Mouse (Mus musculus): ENCODE data around the gene Sgpp2. TPM values are rescaled to one million over a fixed set of nuclear protein-coding genes. Genes with fewer than 3 reads are reported as not detected.

Sgpp2 gene
- total RNA-seq, 2 experiments from 2014 or later: 0.08 TPM; not detected in 1

GRCm38 (mm10) chr1:78433472-78433871 lies 123.3 kb downstream of the Sgpp2 start:
- intact Hi-C loops (cut with DNase I; ENCODE audit: low total_unique reads): no loop called here
- DNase-seq: no peak

- no peak for DNase-seq
- intact Hi-C loops (cut with DNase I; ENCODE audit: low total_unique reads): no loop called here
Observed at GRCm38 (mm10) chr1:78435967-78436366, 125.8 kb downstream of the Sgpp2 start.

GRCm38 (mm10) chr1:78436445-78436844 lies 126.3 kb downstream of the Sgpp2 start:
- DNase-seq: no peak

GRCm38 (mm10) chr1:78437150-78437549 lies 127.0 kb downstream of the Sgpp2 start:
- DNase-seq: no peak
- intact Hi-C loops (cut with DNase I; ENCODE audit: low total_unique reads): no loop called here

More at GRCm38 (mm10) chr1:78436445-78436844, 126.3 kb downstream of the Sgpp2 start:
- intact Hi-C loops (cut with DNase I; ENCODE audit: low total_unique reads): no loop called here

GRCm38 (mm10) chr1:78440716-78441115 lies 130.6 kb downstream of the Sgpp2 start:
- no peak for DNase-seq
- intact Hi-C loops (cut with DNase I; ENCODE audit: low total_unique reads): no loop called here

GRCm38 (mm10) chr1:78443056-78443455 lies 132.9 kb downstream of the Sgpp2 start:
- DNase-seq: no peak
- intact Hi-C loops (cut with DNase I; ENCODE audit: low total_unique reads): no loop called here

- no peak for DNase-seq
- intact Hi-C loops (cut with DNase I; ENCODE audit: low total_unique reads): no loop called here
Observed at GRCm38 (mm10) chr1:78446232-78446631, 136.1 kb downstream of the Sgpp2 start.

- no peak for DNase-seq
- intact Hi-C loops (cut with DNase I; ENCODE audit: low total_unique reads): no loop called here
Observed at GRCm38 (mm10) chr1:78446742-78447141, 136.6 kb downstream of the Sgpp2 start.

- intact Hi-C loops (cut with DNase I; ENCODE audit: low total_unique reads): no loop called here
- no peak for DNase-seq
Observed at GRCm38 (mm10) chr1:78448091-78448490, 137.9 kb downstream of the Sgpp2 start.

- intact Hi-C loops (cut with DNase I; ENCODE audit: low total_unique reads): no loop called here
- DNase-seq: no peak
Observed at GRCm38 (mm10) chr1:78451070-78451854, 141.1 kb downstream of the Sgpp2 start.

- no peak for DNase-seq
- intact Hi-C loops (cut with DNase I; ENCODE audit: low total_unique reads): no loop called here
Observed at GRCm38 (mm10) chr1:78452544-78452943, 142.4 kb downstream of the Sgpp2 start.

GRCm38 (mm10) chr1:78453886-78454285 lies 143.7 kb downstream of the Sgpp2 start:
- no peak for DNase-seq
- intact Hi-C loops (cut with DNase I; ENCODE audit: low total_unique reads): no loop called here

- DNase-seq: no peak
- intact Hi-C loops (cut with DNase I; ENCODE audit: low total_unique reads): no loop called here
Observed at GRCm38 (mm10) chr1:78454659-78455058, 144.5 kb downstream of the Sgpp2 start.

Other genes with a start within 250 kb of the Sgpp2 start
- not detected for gene Pax3, start 113.2 kb upstream of the Sgpp2 start, total RNA-seq (2021)
- 10 to 100 TPM; 43.2 to 44.7 TPM for gene Farsb, start 178.6 kb downstream of the Sgpp2 start, total RNA-seq (2021)
- under 1 TPM in 1 of 2 experiments, not detected in 1; 0.64 TPM for gene Mogat1, start 200.6 kb downstream of the Sgpp2 start, total RNA-seq (2021)
- gene BC035947, start 201.8 kb downstream of the Sgpp2 start, total RNA-seq (2021): not detected

All from gastrocnemius, postnatal 14 days (tissue).